Mouse (Mus musculus) kidney, postnatal 0 days (tissue): Measurements from ENCODE around the gene Fcgr1. TPM values are rescaled to one million over a fixed set of nuclear protein-coding genes. Genes with fewer than 3 reads are reported as not detected.
"Not testable (repeated sequence)": the region's sequence is repeated elsewhere in the genome, so short reads cannot be mapped to it uniquely, and the experiment has no call there.

Source experiments
- ATAC-seq: fragments of 200-750 bp; cut with Nextera tagmentation; replicated peaks from 2 replicates; pipeline ENCODE4 v1.8.0; 2017; ENCODE audit warnings: low read depth, moderate number of reproducible peaks, moderate TSS enrichment, moderate library complexity; ENCODE audit not compliant: low FRiP score
- DNase-seq: peaks from one replicate; pipeline ENCODE4 v3.0.0-alpha.2; 2016; ENCODE audit warnings: low spot score
- H3K27ac ChIP-seq: fragments of 300-500 bp; sonication (generic); 2 replicates; pipeline ENCODE4 v1.5.1; 2014; ENCODE audit warnings: mild to moderate bottlenecking
- H3K27me3 ChIP-seq: fragments of 300-500 bp; sonication (generic); 2 replicates; pipeline ENCODE4 v1.6.1; 2014; ENCODE audit warnings: low read length, mixed read lengths; ENCODE audit not compliant: insufficient read depth
- H3K36me3 ChIP-seq: fragments of 300-500 bp; sonication (generic); 2 replicates; pipeline ENCODE4 v1.6.1; 2014; ENCODE audit warnings: low read length, mixed read lengths; ENCODE audit not compliant: insufficient read depth
- H3K4me1 ChIP-seq: fragments of 300-500 bp; sonication (generic); replicated peaks from 2 replicates; pipeline ENCODE4 v1.6.1; 2014; ENCODE audit warnings: antibody characterized with exemption, low read length, mixed read lengths; ENCODE audit not compliant: insufficient read depth
- H3K4me2 ChIP-seq: fragments of 300-500 bp; sonication (generic); 2 replicates; pipeline ENCODE4 v1.6.1; 2014; ENCODE audit warnings: mild to moderate bottlenecking, low read length, moderate library complexity, mixed read lengths
- H3K4me3 ChIP-seq: fragments of 300-500 bp; sonication (generic); replicated peaks from 2 replicates; pipeline ENCODE4 v1.5.1; 2014; ENCODE audit warnings: low read depth, low read length
- H3K9ac ChIP-seq: fragments of 300-500 bp; sonication (generic); 2 replicates; pipeline ENCODE4 v1.6.1; 2014; ENCODE audit warnings: low read depth, low read length
- H3K9me3 ChIP-seq: fragments of 300-500 bp; sonication (generic); replicated peaks from 2 replicates; pipeline ENCODE4 v1.6.1; 2016; ENCODE audit warnings: low read length, inconsistent platforms, mixed read lengths
- CTCF ChIP-seq: IDR thresholded peaks from 2 replicates; pipeline ENCODE4 v1.5.1; 2016; ENCODE audit warnings: antibody characterized with exemption, low read depth, mild to moderate bottlenecking, moderate library complexity
- WGBS: fragments of 180-500 bp; shearing (Covaris S2); extraction: QIAGEN DNeasy Blood & Tissue Kit; methylation state at CpG from one replicate; pipeline ENCODE4 v1.1.7; 2014; 5-methylcytosine and 5-hydroxymethylcytosine counted together
- polyA plus RNA-seq: library from polyadenylated mRNA; unstranded; fragments of >200 nt; fragmentation: Nextera tagmentation; extraction: Ambion mirVana; gene quantifications from 2 replicates; pipeline ENCODE4 v1.2.1, GENCODE M21; 2015

Fcgr1 gene
- polyA plus RNA-seq = 2.0 and 2.5 TPM in 2 replicates

DNA sequence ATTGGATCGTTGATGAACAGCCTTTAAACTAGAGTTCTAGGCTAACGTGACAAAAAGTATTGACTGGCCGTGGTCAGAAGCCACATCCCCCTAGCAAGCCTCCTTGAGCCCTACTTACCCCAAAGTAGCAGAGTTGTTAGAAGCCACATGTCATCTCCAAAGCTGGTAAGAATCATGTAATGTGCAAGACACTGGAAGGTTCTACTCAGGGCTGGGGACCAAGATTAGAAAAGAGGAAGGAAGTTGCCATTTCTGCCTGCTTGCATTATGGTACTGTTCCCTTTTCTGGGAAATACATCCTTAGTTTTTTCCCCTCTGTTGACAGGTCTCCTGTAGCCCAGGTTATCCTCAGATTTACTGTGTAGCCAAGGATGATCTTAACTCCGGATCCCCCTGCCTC is at the start of gene Fcgr1:
TSS of gene Fcgr1 (minus strand) at position 183 of the 400 bp plus-strand sequence.
- WGBS = 86% methylated on average over 4 of the region's 4 CpGs
- Histone ChIP-seq H3K36me3 (no peaks in the 10 kb centered on the region), H3K4me2 (no peak within 1 kb of the TSS), H3K27ac (no peak within 1 kb of the TSS), H3K9me3 (no peaks in the 10 kb centered on the region), H3K27me3 (no peaks in the 10 kb centered on the region), H3K4me3 (no peak within 1 kb of the TSS), H3K9ac (no peak within 1 kb of the TSS), H3K4me1 (no peaks in the 10 kb centered on the region)
- TF ChIP-seq CTCF = no peak
- no peak for ATAC-seq
- no peak for DNase-seq

DNA sequence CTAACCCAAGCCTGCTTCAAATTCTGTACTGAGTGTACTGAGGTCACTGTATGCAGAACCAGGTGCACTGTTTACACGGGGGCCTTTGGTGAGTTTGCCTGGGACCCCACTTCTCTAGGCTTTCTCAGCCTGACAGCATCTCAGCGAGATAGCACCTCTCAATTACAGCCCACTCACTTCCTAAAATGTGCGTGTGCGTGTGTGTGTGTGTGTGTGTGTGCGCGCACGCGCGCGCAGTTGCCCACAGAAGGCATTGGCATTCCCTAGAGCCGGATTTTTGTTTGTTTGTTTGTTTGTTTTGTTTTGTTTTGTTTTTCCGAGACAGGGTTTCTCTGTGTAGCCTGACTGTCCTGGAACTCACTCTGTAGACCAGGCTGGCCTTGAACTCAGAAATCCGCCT is 48.9 kb upstream of the Fcgr1 start:
- H3K9ac ChIP-seq, H3K27ac ChIP-seq, ATAC-seq, H3K9me3 ChIP-seq, DNase-seq, H3K4me2 ChIP-seq, H3K4me1 ChIP-seq, H3K36me3 ChIP-seq, H3K4me3 ChIP-seq: not testable (repeated sequence)
- 59% methylated on average over 12 of the region's 13 CpGs for WGBS
- peaks cover 31% of the 10 kb centered on the region for H3K27me3 ChIP-seq

DNA sequence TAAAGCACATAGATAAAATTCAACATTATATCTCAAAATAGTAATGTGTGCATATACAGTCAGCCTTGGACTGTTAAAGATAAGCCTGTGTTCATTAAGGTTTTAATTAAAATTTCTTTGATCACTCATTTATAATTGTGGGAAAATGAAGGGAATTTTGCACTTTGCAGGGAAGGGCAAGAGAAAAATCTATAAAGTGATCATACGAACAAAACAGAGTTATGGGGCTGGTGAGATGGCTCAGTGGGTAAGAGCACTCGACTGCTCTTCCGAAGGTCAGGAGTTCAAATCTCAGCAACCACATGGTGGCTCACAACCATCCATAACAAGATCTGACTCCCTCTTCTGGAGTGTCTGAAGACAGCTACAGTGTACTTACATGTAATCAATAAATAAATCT is 48.3 kb upstream of the Fcgr1 start:
- peaks cover 36% of the 10 kb centered on the region for H3K27me3 ChIP-seq
- not testable (repeated sequence) for H3K9ac ChIP-seq, H3K4me2 ChIP-seq, H3K4me1 ChIP-seq, H3K27ac ChIP-seq, H3K36me3 ChIP-seq, H3K9me3 ChIP-seq, H3K4me3 ChIP-seq, DNase-seq, ATAC-seq
- WGBS = 48% methylated on average over 3 of the region's 3 CpGs

DNA sequence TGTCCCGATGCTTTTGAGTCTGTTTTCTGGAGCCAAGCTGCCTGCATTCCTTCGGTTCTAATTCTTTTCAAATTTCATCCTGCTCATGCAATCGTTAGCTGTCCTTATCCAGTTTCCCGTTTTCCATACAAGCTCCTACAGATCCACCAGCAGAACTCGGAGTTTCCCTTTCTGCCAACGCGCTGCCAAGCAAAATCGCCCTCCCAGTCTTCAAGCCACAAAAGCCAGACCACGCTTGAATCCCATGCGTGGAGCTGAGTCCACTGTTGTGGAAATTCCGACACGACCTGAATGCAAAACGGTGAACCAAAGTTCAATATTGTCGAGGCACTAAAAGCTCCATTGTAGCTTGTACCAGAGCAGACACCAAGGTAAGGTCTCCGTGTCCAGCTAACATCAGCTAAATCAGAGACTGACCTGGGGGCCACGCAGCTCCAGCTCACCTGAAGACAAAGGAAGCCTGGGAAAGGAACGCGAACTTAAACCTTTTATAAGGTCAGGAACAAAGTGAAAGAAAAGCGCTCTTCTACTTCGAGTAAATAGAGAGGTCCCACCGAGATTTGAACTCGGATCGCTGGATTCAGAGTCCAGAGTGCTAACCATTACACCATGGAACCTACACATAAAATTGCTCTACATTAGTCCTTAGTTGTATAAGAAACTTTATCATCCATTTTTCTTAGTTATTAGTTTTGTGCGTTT is 47.0 kb upstream of the Fcgr1 start:
- Histone ChIP-seq H3K4me2 (no peak overlapping the region), H3K36me3 (no peaks in the 10 kb centered on the region), H3K27ac (no peak overlapping the region), H3K9me3 (no peaks in the 10 kb centered on the region), H3K4me1 (no peaks in the 10 kb centered on the region), H3K9ac (no peak overlapping the region), H3K27me3 (peaks cover 50% of the 10 kb centered on the region), H3K4me3 (no peak overlapping the region)
- DNase-seq = no peak
- 5% methylated on average over 24 of the region's 24 CpGs for WGBS
- TF ChIP-seq CTCF = no peak
- no peak for ATAC-seq

DNA sequence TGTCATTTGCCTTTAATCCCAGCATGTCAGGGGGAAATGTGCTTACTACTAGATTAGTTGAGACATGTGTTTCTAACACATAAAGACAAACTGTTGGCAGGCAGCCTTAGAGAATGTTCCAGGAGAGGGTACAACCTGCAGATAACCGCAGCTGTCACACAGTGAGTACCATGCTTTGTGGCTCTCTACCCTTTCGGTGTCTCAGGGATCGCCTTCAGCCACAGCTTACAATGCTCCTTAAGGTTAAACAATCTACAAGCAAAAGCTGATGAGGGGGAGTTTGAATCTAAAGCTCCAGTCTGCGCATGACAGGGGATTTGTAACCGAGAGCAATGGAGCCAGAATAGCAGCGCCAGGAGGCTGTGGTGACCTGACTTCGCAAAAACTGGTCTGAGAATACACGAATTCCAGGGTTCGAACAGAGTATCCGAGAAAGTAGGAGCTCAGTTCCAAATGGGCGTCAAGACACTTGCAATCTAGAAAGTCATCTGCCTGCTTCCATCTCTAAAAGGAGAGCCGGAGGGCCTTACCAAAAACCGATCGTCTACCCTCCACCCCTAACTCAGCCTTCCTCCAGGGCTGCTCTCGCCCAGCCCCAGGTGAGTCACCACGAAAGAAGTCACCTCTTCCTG is 45.2 kb upstream of the Fcgr1 start:
- Histone ChIP-seq H3K9ac (no peak overlapping the region), H3K9me3 (no peaks in the 10 kb centered on the region), H3K4me3 (no peak overlapping the region), H3K27ac (no peak overlapping the region), H3K36me3 (no peaks in the 10 kb centered on the region), H3K4me2 (no peak overlapping the region), H3K4me1 (no peaks in the 10 kb centered on the region), H3K27me3 (peaks cover 63% of the 10 kb centered on the region)
- ATAC-seq (no peak), DNase-seq (no peak)
- no peak for TF ChIP-seq CTCF
- WGBS = 40% methylated on average over 16 of the region's 16 CpGs

DNA sequence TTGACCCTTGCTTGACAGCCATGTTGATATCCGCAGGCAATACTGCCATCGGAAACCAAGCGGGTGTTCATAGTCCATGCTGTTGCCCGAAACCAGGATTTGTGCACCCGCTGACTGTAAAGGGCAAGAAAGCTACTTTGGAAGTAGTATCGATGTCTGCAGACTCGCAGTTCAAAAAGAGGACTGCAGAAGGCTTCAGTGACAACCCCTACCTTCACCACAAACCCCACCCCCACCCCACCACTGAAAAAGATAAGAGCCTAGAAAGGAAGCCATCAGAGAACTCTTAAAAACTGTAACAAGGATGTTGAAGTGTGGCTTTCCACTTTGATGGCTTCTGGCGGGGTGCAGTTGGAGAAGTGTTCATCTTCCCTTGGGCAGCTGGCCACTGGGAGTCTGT is 44.3 kb upstream of the Fcgr1 start:
- H3K4me2 ChIP-seq = no peak overlapping the region
- DNase-seq (no peak), ATAC-seq (no peak)
- H3K9ac ChIP-seq = no peak overlapping the region
- TF ChIP-seq CTCF = no peak
- 84% methylated on average over 8 of the region's 8 CpGs for WGBS
- no peak overlapping the region for H3K4me3 ChIP-seq
- no peaks in the 10 kb centered on the region for H3K4me1 ChIP-seq
- H3K27ac ChIP-seq = no peak overlapping the region
- H3K9me3 ChIP-seq = no peaks in the 10 kb centered on the region
- peaks cover 71% of the 10 kb centered on the region for H3K27me3 ChIP-seq
- H3K36me3 ChIP-seq = no peaks in the 10 kb centered on the region

DNA sequence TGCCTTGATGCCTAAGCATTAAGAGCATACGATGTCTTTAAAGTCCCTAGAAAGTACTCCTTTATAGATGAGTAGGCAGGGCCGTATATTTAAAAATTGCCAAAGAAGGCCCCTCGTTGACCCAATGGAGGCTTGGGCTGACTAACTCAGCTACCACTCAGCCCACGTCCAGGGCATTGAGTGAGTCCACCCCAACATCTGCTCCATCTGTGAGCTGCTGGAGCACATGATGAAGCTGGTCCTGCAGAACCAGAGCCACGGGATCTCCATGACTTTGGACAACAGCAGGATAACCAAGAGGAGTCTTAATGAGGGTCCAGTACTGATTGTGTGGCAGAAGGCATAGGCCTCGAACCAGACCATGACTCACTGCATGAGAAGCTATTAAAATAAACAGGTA is 43.5 kb upstream of the Fcgr1 start:
- no peaks in the 10 kb centered on the region for H3K4me1 ChIP-seq
- ATAC-seq (no peak), DNase-seq (no peak)
- no peaks in the 10 kb centered on the region for H3K36me3 ChIP-seq
- 89% methylated on average over 6 of the region's 6 CpGs for WGBS
- H3K9me3 ChIP-seq = no peaks in the 10 kb centered on the region
- no peak overlapping the region for H3K27ac ChIP-seq
- no peak overlapping the region for H3K4me2 ChIP-seq
- peaks cover 78% of the 10 kb centered on the region for H3K27me3 ChIP-seq
- no peak overlapping the region for H3K4me3 ChIP-seq
- no peak for TF ChIP-seq CTCF
- no peak overlapping the region for H3K9ac ChIP-seq
